Mouse (Mus musculus) cerebellum, adult 2 months (tissue): Measurements from ENCODE around the gene Mucl3.

Experiments used
- CTCF ChIP-seq: fragments of 200-500 bp; IDR thresholded peaks from 2 replicates; pipeline ENCODE4 v1.5.1; 2011; ENCODE audit warnings: low read depth, mild to moderate bottlenecking, control low read depth, low read length, moderate library complexity, borderline replicate concordance; ENCODE audit not compliant: insufficient read depth
- POLR2A ChIP-seq: fragments of 200-500 bp; IDR thresholded peaks from 2 replicates; pipeline ENCODE4 v1.6.1; 2011; ENCODE audit warnings: low read length, control low read depth, borderline replicate concordance; ENCODE audit not compliant: insufficient read depth

- TF ChIP-seq POLR2A (no peak), CTCF (no peak)
Measured at GRCm38 (mm10) chr17:35601736-35602354, 41.6 kb downstream of the Mucl3 start.
